Mouse (Mus musculus): Measurements from ENCODE around the gene Il12a. TPM values are rescaled to one million over a fixed set of nuclear protein-coding genes. Genes with fewer than 3 reads are reported as not detected.

Il12a gene
- under 1 TPM; 0.35 to 0.40 TPM for total RNA-seq (2021)
- long read RNA-seq, experiment 1 = 0 reads
- long read RNA-seq, experiment 2 = 0 reads

GRCm38 (mm10) chr3:68690344-68690743 is at the start of gene Il12a:
Il12a (plus strand) TSS chr3:68690644.
- DNase-seq (ENCODE audit: low spot score in 2 of 2) = no peak

GRCm38 (mm10) chr3:68642935-68643334 is 47.5 kb upstream of the Il12a start:
- DNase-seq (ENCODE audit: low spot score in 2 of 2) = no peak

- no peak for DNase-seq (ENCODE audit: low spot score in 2 of 2)
These were observed 43.9 kb upstream of the Il12a start for GRCm38 (mm10) chr3:68646387-68647130.

- DNase-seq (ENCODE audit: low spot score in 2 of 2) = no peak
These were observed 43.2 kb upstream of the Il12a start for GRCm38 (mm10) chr3:68647282-68647681.

- DNase-seq (ENCODE audit: low spot score in 2 of 2) = no peak
These were observed 40.2 kb upstream of the Il12a start for GRCm38 (mm10) chr3:68650251-68650650.

GRCm38 (mm10) chr3:68656607-68657352 is 33.7 kb upstream of the Il12a start:
- no peak for DNase-seq (ENCODE audit: low spot score in 2 of 2)

GRCm38 (mm10) chr3:68657589-68658245 is 32.7 kb upstream of the Il12a start:
- no peak for DNase-seq (ENCODE audit: low spot score in 2 of 2)

GRCm38 (mm10) chr3:68659996-68660395 is 30.4 kb upstream of the Il12a start:
- DNase-seq (ENCODE audit: low spot score in 2 of 2) = no peak

GRCm38 (mm10) chr3:68660538-68660937 is 29.9 kb upstream of the Il12a start:
- DNase-seq (ENCODE audit: low spot score in 2 of 2) = no peak

- no peak for DNase-seq (ENCODE audit: low spot score in 2 of 2)
These were observed 28.1 kb upstream of the Il12a start for GRCm38 (mm10) chr3:68662386-68662785.

- no peak for DNase-seq (ENCODE audit: low spot score in 2 of 2)
These were observed 26.1 kb upstream of the Il12a start for GRCm38 (mm10) chr3:68664337-68664736.

- DNase-seq (ENCODE audit: low spot score in 2 of 2) = no peak
These were observed 24.1 kb upstream of the Il12a start for GRCm38 (mm10) chr3:68666377-68666776.

GRCm38 (mm10) chr3:68667852-68668251 is 22.6 kb upstream of the Il12a start:
- no peak for DNase-seq (ENCODE audit: low spot score in 2 of 2)

GRCm38 (mm10) chr3:68669418-68669974 is 20.9 kb upstream of the Il12a start:
- no peak for DNase-seq (ENCODE audit: low spot score in 2 of 2)

GRCm38 (mm10) chr3:68674721-68675120 is 15.7 kb upstream of the Il12a start:
- DNase-seq (ENCODE audit: low spot score in 2 of 2) = no peak

GRCm38 (mm10) chr3:68675216-68675835 is 15.1 kb upstream of the Il12a start:
- no peak for DNase-seq (ENCODE audit: low spot score in 2 of 2)

- DNase-seq (ENCODE audit: low spot score in 2 of 2) = no peak
These were observed 14.3 kb upstream of the Il12a start for GRCm38 (mm10) chr3:68675980-68676678.

- DNase-seq (ENCODE audit: low spot score in 2 of 2) = peak in 1 of 2 experiments; percentile 20
These were observed 13.6 kb upstream of the Il12a start for GRCm38 (mm10) chr3:68676831-68677303.

GRCm38 (mm10) chr3:68678805-68679585 is 11.4 kb upstream of the Il12a start:
- DNase-seq (ENCODE audit: low spot score in 2 of 2) = no peak

All from adrenal gland, adult 18-20 months (tissue).